Mouse (Mus musculus): ENCODE measurements around the gene Zfp746. TPM values are rescaled to one million over a fixed set of nuclear protein-coding genes. Genes with fewer than 3 reads are reported as not detected.

Zfp746 gene
- polyA plus RNA-seq, 1 experiment from 2014 or later: 11.9 TPM

DNA sequence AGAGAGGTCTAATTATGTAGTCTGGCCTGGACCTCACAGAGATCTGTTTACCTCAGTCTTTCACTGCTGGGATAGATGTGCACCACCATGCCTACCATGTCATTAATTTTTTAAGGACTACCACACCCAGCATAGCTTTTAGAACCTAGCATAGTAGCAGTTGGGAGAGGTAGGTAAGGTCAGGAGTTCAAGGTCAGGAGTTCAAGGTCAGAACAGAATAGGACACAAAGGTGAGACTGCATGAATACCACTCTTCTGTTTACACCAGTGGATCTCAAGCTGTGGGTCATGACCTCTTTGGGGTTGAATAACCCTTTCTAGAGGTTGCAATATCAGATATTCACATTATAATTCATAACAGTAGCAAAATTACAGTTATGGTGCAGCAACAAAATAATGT lies 53.7 kb downstream of the Zfp746 start:
- Histone ChIP-seq H3K9me3 (ENCODE audit: control insufficient read depth, low read length) (no peaks in the 10 kb centered on the region), H3K27me3 (ENCODE audit: control insufficient read depth, insufficient read depth, low read length) (peaks cover 5% of the 10 kb centered on the region; the same call in 1 of the 2 replicates), H3K4me1 (ENCODE audit: control insufficient read depth in 2 of 2, insufficient read depth in 2 of 2, low read length in 2 of 2) (no peaks in the 10 kb centered on the region), H3K4me2 (ENCODE audit: low read length) (no peak overlapping the region), H3K36me3 (ENCODE audit: control insufficient read depth, insufficient read depth, low read length) (peaks cover 95% of the 10 kb centered on the region), H3K4me3 (ENCODE audit: control insufficient read depth in 1 of 2, insufficient read depth in 1 of 2, low read depth in 1 of 2, low read length in 2 of 2) (no peak overlapping the region), H3K27ac (replicated peaks in 1 of 2; ENCODE audit: control insufficient read depth in 1 of 2, insufficient read depth in 1 of 2, low read depth in 2 of 2, low read length in 2 of 2) (no peak overlapping the region), H3K9ac (ENCODE audit: low read length) (no peak overlapping the region)
- no peak for ATAC-seq (ENCODE audit: insufficient number of reproducible peaks, insufficient read depth, low FRiP score, low read depth)

DNA sequence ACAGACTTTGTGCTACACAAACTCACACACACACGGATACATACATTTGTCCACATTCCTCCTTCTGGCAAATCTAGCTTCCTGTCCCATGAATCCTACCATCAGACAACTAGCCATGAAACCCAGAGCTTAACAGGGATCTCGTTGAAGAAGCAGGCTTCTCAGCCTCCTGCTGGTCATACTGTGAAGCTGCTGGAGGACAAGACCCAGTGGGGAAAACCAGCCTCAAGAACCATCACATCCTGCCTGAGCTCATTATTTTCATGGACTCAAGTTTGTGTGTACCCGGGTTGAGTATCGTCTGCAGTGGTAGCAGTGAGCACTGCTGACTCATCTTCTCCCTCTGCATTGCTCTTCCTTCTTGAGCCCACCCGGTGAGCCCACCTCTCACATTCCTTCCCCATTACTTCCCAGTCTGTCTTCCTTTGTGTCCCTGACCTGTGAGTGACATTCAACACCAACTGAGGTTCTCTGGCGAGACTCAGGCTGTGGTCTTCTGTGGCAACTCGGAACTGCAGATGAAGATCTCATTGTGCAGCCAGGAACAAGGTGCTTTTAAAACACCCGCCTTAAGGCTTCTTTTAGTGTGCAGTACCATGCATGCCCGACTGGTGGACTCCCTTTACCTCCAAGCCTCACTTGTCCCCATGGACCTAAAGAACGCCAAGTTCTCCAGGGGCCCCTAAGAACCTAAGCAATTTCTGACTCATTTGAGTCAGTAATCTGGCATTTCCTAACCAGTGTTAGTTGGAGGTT lies 60.3 kb downstream of the Zfp746 start:
- Histone ChIP-seq H3K27ac (replicated peaks in 1 of 2; ENCODE audit: control insufficient read depth in 1 of 2, insufficient read depth in 1 of 2, low read depth in 2 of 2, low read length in 2 of 2) (no peak overlapping the region), H3K36me3 (ENCODE audit: control insufficient read depth, insufficient read depth, low read length) (peaks cover 90% of the 10 kb centered on the region), H3K27me3 (ENCODE audit: control insufficient read depth, insufficient read depth, low read length) (peaks cover 34% of the 10 kb centered on the region), H3K9ac (ENCODE audit: low read length) (no peak overlapping the region), H3K4me1 (ENCODE audit: control insufficient read depth in 2 of 2, insufficient read depth in 2 of 2, low read length in 2 of 2) (no peaks in the 10 kb centered on the region), H3K4me2 (ENCODE audit: low read length) (no peak overlapping the region), H3K4me3 (ENCODE audit: control insufficient read depth in 1 of 2, insufficient read depth in 1 of 2, low read depth in 1 of 2, low read length in 2 of 2) (no peak overlapping the region), H3K9me3 (ENCODE audit: control insufficient read depth, low read length) (peaks cover 37% of the 10 kb centered on the region)
- WGBS: 89% methylated on average over 10 of the region's 10 CpGs
- no peak for ATAC-seq (ENCODE audit: insufficient number of reproducible peaks, insufficient read depth, low FRiP score, low read depth)

DNA sequence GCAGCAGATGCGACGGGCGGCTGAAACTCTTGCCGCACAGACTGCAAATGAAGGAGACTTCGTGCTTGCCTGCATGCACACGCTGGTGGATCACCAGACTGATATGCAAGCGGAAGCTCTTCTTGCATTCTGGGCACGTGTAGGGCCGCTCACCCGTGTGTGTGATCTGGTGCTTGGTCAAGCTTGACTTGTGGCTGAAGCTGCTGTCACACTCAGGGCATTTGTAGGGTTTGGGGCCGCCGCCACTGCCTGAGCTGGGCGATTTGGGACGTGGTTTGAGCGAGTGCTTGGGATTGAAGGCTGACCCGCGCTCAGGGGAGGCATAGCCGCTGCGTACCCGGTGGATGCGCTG lies 61.4 kb downstream of the Zfp746 start:
- Histone ChIP-seq H3K27me3 (ENCODE audit: control insufficient read depth, insufficient read depth, low read length) (peaks cover 45% of the 10 kb centered on the region), H3K36me3 (ENCODE audit: control insufficient read depth, insufficient read depth, low read length) (peaks cover 79% of the 10 kb centered on the region), H3K27ac (replicated peaks in 1 of 2; ENCODE audit: control insufficient read depth in 1 of 2, insufficient read depth in 1 of 2, low read depth in 2 of 2, low read length in 2 of 2) (no peak overlapping the region), H3K9ac (ENCODE audit: low read length) (no peak overlapping the region), H3K4me3 (ENCODE audit: control insufficient read depth in 1 of 2, insufficient read depth in 1 of 2, low read depth in 1 of 2, low read length in 2 of 2) (no peak overlapping the region), H3K4me1 (ENCODE audit: control insufficient read depth in 2 of 2, insufficient read depth in 2 of 2, low read length in 2 of 2) (no peaks in the 10 kb centered on the region), H3K9me3 (ENCODE audit: control insufficient read depth, low read length) (peaks cover 37% of the 10 kb centered on the region), H3K4me2 (ENCODE audit: low read length) (no peak overlapping the region)
- ATAC-seq (ENCODE audit: insufficient number of reproducible peaks, insufficient read depth, low FRiP score, low read depth): no peak
- WGBS: 89% methylated on average over 21 of the region's 21 CpGs

DNA sequence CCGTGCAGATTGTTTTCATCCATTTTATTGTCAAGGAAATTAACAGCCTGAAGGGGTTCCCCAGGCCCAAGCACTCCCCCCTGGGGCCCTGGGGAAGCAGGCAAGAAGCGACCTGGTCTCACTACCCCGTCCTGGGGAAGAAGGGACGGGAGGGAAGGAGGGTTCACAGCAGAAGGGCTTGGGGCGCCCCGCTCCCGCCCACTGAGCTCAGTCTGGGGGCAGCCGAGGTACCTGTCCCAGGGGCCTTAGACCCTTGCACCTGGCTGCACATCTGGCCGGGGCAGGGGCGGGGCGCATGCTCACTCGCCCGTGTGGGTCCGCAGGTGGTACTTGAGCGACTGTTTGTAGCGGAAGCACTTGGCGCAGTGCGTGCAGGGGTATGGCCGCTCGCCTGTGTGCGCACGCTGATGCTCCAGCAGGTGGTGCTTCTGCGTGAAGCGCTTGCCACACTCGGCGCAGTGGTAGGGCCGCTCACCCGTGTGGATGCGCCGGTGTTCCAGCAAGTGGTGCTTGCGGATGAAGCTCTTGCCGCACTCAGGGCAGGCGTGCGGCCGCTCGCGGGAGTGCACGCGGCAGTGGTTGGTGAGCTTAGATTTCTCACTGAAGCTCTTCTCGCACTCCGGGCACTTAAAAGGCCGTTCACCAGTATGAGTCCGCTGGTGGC lies 61.9 kb downstream of the Zfp746 start:
- Histone ChIP-seq H3K36me3 (ENCODE audit: control insufficient read depth, insufficient read depth, low read length) (peaks cover 74% of the 10 kb centered on the region), H3K4me2 (ENCODE audit: low read length) (no peak overlapping the region), H3K27me3 (ENCODE audit: control insufficient read depth, insufficient read depth, low read length) (peaks cover 47% of the 10 kb centered on the region), H3K27ac (replicated peaks in 1 of 2; ENCODE audit: control insufficient read depth in 1 of 2, insufficient read depth in 1 of 2, low read depth in 2 of 2, low read length in 2 of 2) (no peak overlapping the region), H3K9ac (ENCODE audit: low read length) (no peak overlapping the region), H3K9me3 (ENCODE audit: control insufficient read depth, low read length) (peaks cover 37% of the 10 kb centered on the region), H3K4me3 (ENCODE audit: control insufficient read depth in 1 of 2, insufficient read depth in 1 of 2, low read depth in 1 of 2, low read length in 2 of 2) (no peak overlapping the region), H3K4me1 (ENCODE audit: control insufficient read depth in 2 of 2, insufficient read depth in 2 of 2, low read length in 2 of 2) (no peaks in the 10 kb centered on the region)
- ATAC-seq (ENCODE audit: insufficient number of reproducible peaks, insufficient read depth, low FRiP score, low read depth): no peak
- 93% methylated on average over 43 of the region's 43 CpGs for WGBS

DNA sequence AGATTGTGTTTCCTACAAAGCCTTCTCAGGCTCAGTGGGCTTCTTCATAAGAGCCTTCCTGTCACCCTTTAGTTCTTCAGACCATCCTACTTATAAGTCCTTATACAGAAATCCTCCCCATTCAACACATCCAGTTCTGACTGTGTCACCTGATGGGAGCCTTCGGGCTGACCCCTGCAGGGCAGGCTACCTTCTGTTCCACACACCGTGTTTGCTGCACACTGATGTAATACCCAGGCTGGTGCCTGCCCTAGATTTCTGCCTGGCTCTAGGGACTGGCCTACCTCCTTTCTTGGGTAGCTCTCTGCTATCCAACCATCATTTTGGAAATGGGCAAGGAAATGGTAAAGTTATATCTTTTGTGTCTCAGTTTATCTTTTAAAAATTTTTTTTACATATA lies 63.7 kb downstream of the Zfp746 start:
- WGBS: 89% methylated on average over 2 of the region's 2 CpGs
- no peak for ATAC-seq (ENCODE audit: insufficient number of reproducible peaks, insufficient read depth, low FRiP score, low read depth)
- H3K9me3 ChIP-seq (ENCODE audit: control insufficient read depth, low read length): peaks cover 37% of the 10 kb centered on the region
- peaks cover 63% of the 10 kb centered on the region for H3K27me3 ChIP-seq (ENCODE audit: control insufficient read depth, insufficient read depth, low read length)
- H3K9ac ChIP-seq (ENCODE audit: low read length): no peak overlapping the region
- H3K4me3 ChIP-seq (ENCODE audit: control insufficient read depth in 1 of 2, insufficient read depth in 1 of 2, low read depth in 1 of 2, low read length in 2 of 2): no peak overlapping the region
- H3K36me3 ChIP-seq (ENCODE audit: control insufficient read depth, insufficient read depth, low read length): peaks cover 59% of the 10 kb centered on the region
- no peaks in the 10 kb centered on the region for H3K4me1 ChIP-seq (ENCODE audit: control insufficient read depth in 2 of 2, insufficient read depth in 2 of 2, low read length in 2 of 2)
- H3K4me2 ChIP-seq (ENCODE audit: low read length): no peak overlapping the region
- H3K27ac ChIP-seq (replicated peaks in 1 of 2; ENCODE audit: control insufficient read depth in 1 of 2, insufficient read depth in 1 of 2, low read depth in 2 of 2, low read length in 2 of 2): no peak overlapping the region

DNA sequence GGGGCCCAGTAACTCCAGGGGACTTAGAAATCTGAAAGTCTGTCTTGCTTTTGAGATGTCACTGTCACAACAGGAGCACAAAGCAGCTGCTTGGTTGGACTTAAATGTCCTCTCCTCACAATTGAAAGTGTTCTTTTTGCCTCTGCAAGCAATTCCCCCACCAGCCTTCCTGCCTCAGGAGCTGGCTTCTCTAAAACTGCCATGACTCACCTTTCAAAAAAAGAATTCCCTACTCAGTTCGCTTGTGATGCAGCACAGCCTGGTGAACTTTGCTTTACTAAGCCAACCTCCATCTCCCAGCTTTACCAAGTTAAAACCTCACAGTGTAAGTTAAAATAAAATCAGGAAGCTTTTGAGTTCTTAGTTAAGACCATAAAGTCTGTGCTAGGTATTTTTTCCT lies 64.7 kb downstream of the Zfp746 start:
- no peak for ATAC-seq (ENCODE audit: insufficient number of reproducible peaks, insufficient read depth, low FRiP score, low read depth)
- Histone ChIP-seq H3K4me2 (ENCODE audit: low read length) (no peak overlapping the region), H3K27ac (replicated peaks in 1 of 2; ENCODE audit: control insufficient read depth in 1 of 2, insufficient read depth in 1 of 2, low read depth in 2 of 2, low read length in 2 of 2) (no peak overlapping the region), H3K9ac (ENCODE audit: low read length) (no peak overlapping the region), H3K27me3 (ENCODE audit: control insufficient read depth, insufficient read depth, low read length) (peaks cover 73% of the 10 kb centered on the region), H3K4me1 (ENCODE audit: control insufficient read depth in 2 of 2, insufficient read depth in 2 of 2, low read length in 2 of 2) (no peaks in the 10 kb centered on the region), H3K4me3 (ENCODE audit: control insufficient read depth in 1 of 2, insufficient read depth in 1 of 2, low read depth in 1 of 2, low read length in 2 of 2) (no peak overlapping the region), H3K36me3 (ENCODE audit: control insufficient read depth, insufficient read depth, low read length) (peaks cover 49% of the 10 kb centered on the region), H3K9me3 (ENCODE audit: control insufficient read depth, low read length) (peaks cover 37% of the 10 kb centered on the region)
- 83% methylated on average over 1 of the region's 1 CpGs for WGBS

DNA sequence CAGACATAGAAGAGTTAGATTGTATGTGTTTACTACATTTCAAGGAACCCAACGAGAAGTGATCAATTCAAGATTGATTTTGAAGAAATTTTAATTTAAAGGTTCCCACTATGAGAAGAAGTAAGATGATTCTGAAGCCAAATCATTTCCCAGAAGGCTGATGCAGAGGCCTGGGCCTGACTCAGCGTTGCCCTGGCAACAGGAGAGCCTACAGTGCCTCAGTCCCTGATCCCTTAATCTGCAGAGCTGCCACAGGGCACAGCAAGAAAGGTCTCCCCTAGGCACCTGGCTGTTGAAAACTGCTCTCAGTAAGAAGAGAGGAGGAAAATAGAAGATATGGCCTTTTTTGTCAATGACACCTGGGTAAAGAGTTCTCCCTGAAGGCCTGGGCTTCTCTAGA lies 66.4 kb downstream of the Zfp746 start:
- Histone ChIP-seq H3K27me3 (ENCODE audit: control insufficient read depth, insufficient read depth, low read length) (peaks cover 90% of the 10 kb centered on the region), H3K4me2 (ENCODE audit: low read length) (no peak overlapping the region), H3K4me1 (ENCODE audit: control insufficient read depth in 2 of 2, insufficient read depth in 2 of 2, low read length in 2 of 2) (no peaks in the 10 kb centered on the region; a peak in 1 of 4 replicates), H3K9me3 (ENCODE audit: control insufficient read depth, low read length) (peaks cover 21% of the 10 kb centered on the region), H3K4me3 (ENCODE audit: control insufficient read depth in 1 of 2, insufficient read depth in 1 of 2, low read depth in 1 of 2, low read length in 2 of 2) (no peak overlapping the region), H3K9ac (ENCODE audit: low read length) (no peak overlapping the region), H3K36me3 (ENCODE audit: control insufficient read depth, insufficient read depth, low read length) (peaks cover 33% of the 10 kb centered on the region), H3K27ac (replicated peaks in 1 of 2; ENCODE audit: control insufficient read depth in 1 of 2, insufficient read depth in 1 of 2, low read depth in 2 of 2, low read length in 2 of 2) (no peak overlapping the region)
- whole genome bisulfite sequencing: 94% methylated on average over 2 of the region's 2 CpGs
- no peak for ATAC-seq (ENCODE audit: insufficient number of reproducible peaks, insufficient read depth, low FRiP score, low read depth)
